Mouse (Mus musculus) hindbrain, embryonic 15.5 days (tissue): ENCODE measurements at regions not wholly inside any gene's neighbourhood (a gene's known extent, or its start where the extent isn't known, plus 50 kb on each side); places are given as distances from the start of the nearest gene placed in this dataset.

ENCODE experiments used
- ATAC-seq: fragments of 200-750 bp; cut with Nextera tagmentation; 2 replicates; pipeline ENCODE4 v1.8.0; 2017; ENCODE audit warnings: low read depth, moderate number of reproducible peaks, moderate TSS enrichment; ENCODE audit not compliant: low FRiP score
- H3K27ac ChIP-seq: fragments of 300-500 bp; sonication (generic); replicated peaks from 2 replicates; pipeline ENCODE4 v1.5.1; 2015; ENCODE audit warnings: mild to moderate bottlenecking, inconsistent platforms
- H3K27me3 ChIP-seq: fragments of 300-500 bp; sonication (generic); 2 replicates; pipeline ENCODE4 v1.6.1; 2015; ENCODE audit warnings: control low read depth, inconsistent platforms
- H3K36me3 ChIP-seq: fragments of 300-500 bp; sonication (generic); 2 replicates; pipeline ENCODE4 v1.6.1; 2015; ENCODE audit warnings: control low read depth, inconsistent platforms
- H3K4me1 ChIP-seq: fragments of 300-500 bp; sonication (generic); replicated peaks from 2 replicates; pipeline ENCODE4 v1.6.1; 2015; ENCODE audit warnings: control low read depth, inconsistent platforms
- H3K4me2 ChIP-seq: fragments of 300-500 bp; sonication (generic); 2 replicates; pipeline ENCODE4 v1.6.1; 2015; ENCODE audit warnings: moderate library complexity, mild to moderate bottlenecking, inconsistent platforms
- H3K4me3 ChIP-seq: fragments of 300-500 bp; sonication (generic); 2 replicates; pipeline ENCODE4 v1.5.1; 2015; ENCODE audit warnings: mild to moderate bottlenecking, inconsistent platforms
- H3K9ac ChIP-seq: fragments of 300-500 bp; sonication (generic); 2 replicates; pipeline ENCODE4 v1.6.1; 2015; ENCODE audit warnings: inconsistent platforms
- H3K9me3 ChIP-seq: fragments of 300-500 bp; sonication (generic); 2 replicates; pipeline ENCODE4 v1.6.1; 2016; ENCODE audit warnings: control low read depth, inconsistent platforms
- WGBS: fragments of 180-500 bp; shearing (Covaris S2); methylation state at CpG from one replicate; pipeline ENCODE4 v1.1.7; 2015; 5-methylcytosine and 5-hydroxymethylcytosine counted together

GRCm38 (mm10) chr9:74793394-74793793 lies 68.3 kb upstream of the Onecut1 start:
- no peak overlapping the region for H3K9ac ChIP-seq
- no peaks in the 10 kb centered on the region for H3K9me3 ChIP-seq
- H3K4me3 ChIP-seq = no peak overlapping the region
- no peaks in the 10 kb centered on the region for H3K36me3 ChIP-seq
- H3K27me3 ChIP-seq = no peaks in the 10 kb centered on the region
- 91% methylated on average over 1 of the region's 1 CpGs for WGBS
- no peak overlapping the region for H3K4me2 ChIP-seq
- H3K4me1 ChIP-seq = no peaks in the 10 kb centered on the region
- no peak overlapping the region for H3K27ac ChIP-seq
- ATAC-seq = no peak

GRCm38 (mm10) chr9:74795994-74796393 lies 65.7 kb upstream of the Onecut1 start:
- Histone ChIP-seq H3K36me3 (no peaks in the 10 kb centered on the region), H3K9me3 (no peaks in the 10 kb centered on the region), H3K4me2 (no peak overlapping the region), H3K4me1 (no peaks in the 10 kb centered on the region), H3K27ac (no peak overlapping the region), H3K4me3 (no peak overlapping the region), H3K9ac (no peak overlapping the region), H3K27me3 (no peaks in the 10 kb centered on the region)
- WGBS = 83% methylated on average over 4 of the region's 4 CpGs
- no peak for ATAC-seq

- Histone ChIP-seq H3K4me1 (no peaks in the 10 kb centered on the region), H3K4me3 (no peak overlapping the region), H3K27me3 (no peaks in the 10 kb centered on the region), H3K9ac (no peak overlapping the region), H3K4me2 (no peak overlapping the region), H3K36me3 (no peaks in the 10 kb centered on the region), H3K9me3 (no peaks in the 10 kb centered on the region), H3K27ac (no peak overlapping the region)
- no peak for ATAC-seq
- WGBS = 45% methylated on average over 5 of the region's 5 CpGs
These were observed 64.4 kb upstream of the Onecut1 start for GRCm38 (mm10) chr9:74797272-74797844.

GRCm38 (mm10) chr9:74801091-74801490 lies 60.6 kb upstream of the Onecut1 start:
- Histone ChIP-seq H3K27ac (no peak overlapping the region), H3K36me3 (no peaks in the 10 kb centered on the region), H3K4me2 (no peak overlapping the region), H3K4me1 (no peaks in the 10 kb centered on the region), H3K4me3 (no peak overlapping the region), H3K9ac (no peak overlapping the region), H3K27me3 (no peaks in the 10 kb centered on the region), H3K9me3 (no peaks in the 10 kb centered on the region)
- 81% methylated on average over 4 of the region's 4 CpGs for WGBS
- ATAC-seq = no peak

- Histone ChIP-seq H3K27me3 (no peaks in the 10 kb centered on the region), H3K9ac (no peak overlapping the region), H3K4me3 (no peak overlapping the region), H3K27ac (no peak overlapping the region), H3K9me3 (no peaks in the 10 kb centered on the region), H3K4me2 (no peak overlapping the region), H3K4me1 (peaks cover 7% of the 10 kb centered on the region), H3K36me3 (no peaks in the 10 kb centered on the region)
- no peak for ATAC-seq
- WGBS = 21% methylated on average over 8 of the region's 8 CpGs
These were observed 50.3 kb upstream of the Onecut1 start for GRCm38 (mm10) chr9:74811437-74811836.
